Mouse (Mus musculus) embryo, embryonic 9.5 days (tissue): Measurements from ENCODE around the gene Kcnj10.

ENCODE experiments used
- DNase-seq: peaks from one replicate; pipeline ENCODE4 v3.0.0-alpha.2; 2017; ENCODE audit errors: extremely low spot score

Gene Kcnj10

GRCm38 (mm10) chr1:172311921-172312767, 28.9 kb upstream of the Kcnj10 start:
- DNase-seq: peak; percentile 94

DNA sequence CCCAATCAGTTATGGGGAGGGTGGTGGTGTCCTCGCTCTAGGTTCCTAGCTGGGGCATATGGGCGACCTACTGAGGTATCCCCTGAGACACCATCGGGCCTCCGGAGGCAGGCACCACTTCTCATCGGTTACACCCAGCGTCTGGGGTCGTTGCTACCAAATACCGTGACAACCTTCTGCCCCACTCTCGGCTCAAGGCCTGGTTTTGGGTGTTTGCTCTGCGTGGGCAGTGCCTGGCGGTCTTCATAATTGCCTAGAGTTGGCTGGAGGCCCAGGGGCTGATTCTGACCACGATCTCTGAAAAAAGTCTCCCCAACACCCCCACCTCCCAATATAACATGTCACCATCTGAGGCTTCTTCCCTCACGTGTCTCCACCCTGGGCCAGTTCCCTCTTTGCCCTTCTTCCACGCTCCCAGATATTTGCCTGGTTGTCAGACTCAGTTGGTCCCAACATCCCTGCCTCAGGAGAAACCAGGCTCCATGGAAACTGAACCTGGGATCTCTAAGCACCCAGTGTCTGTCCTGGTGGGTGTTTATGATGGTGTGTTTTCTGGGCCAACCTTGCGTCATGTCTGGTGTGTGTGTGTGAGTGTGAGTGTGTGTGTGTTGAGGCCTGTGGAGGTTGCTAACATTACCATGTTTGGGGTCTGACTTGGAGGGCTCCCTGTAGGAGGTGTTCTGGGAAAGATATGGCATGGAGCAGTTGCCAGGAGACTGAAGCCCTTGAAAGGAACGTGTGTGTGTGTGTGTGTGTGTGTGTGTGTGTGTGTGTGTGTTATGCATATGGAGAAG, 28.0 kb upstream of the Kcnj10 start:
- DNase-seq: no peak

DNA sequence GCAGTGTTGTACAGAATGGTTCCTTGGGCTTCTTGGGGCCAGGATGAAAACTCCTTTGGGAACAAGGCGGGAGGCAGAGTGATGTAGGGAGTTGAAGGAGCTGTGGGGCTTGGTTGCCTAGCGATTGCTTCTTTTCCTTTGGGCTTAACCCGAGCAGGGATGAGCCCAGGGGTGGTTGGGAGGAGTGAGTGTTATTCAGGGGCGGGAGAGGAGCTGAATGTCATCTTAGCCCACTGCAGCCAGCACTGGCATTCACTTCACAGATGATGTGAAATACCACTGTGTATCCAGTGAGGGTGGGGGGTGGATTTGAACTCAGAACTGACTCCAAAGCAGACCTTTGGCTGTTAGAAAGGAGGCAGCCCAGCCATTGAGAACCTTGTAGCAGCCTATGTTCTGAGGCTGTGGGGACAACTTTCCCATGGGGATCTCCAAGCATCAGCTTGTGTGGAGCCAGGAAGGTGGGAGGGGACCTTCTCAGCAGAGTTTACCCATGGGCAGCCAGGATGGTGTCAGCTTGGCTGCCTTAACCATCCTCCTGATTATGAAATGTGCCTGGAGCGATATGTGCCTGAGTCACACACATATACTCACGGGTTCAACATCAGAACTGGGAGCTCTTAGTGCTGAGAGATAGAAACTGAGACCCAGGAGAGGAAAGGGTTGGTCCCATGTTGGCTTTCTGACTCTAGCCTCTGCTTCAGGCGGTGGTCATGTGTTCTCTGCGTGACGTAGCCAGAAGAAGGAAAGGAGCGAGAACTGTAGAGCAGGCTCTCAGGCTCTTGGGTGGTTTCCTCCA, 27.2 kb upstream of the Kcnj10 start:
- no peak for DNase-seq

- DNase-seq: no peak
Observed at GRCm38 (mm10) chr1:172314911-172315310, 26.1 kb upstream of the Kcnj10 start.

GRCm38 (mm10) chr1:172317431-172317830, 23.6 kb upstream of the Kcnj10 start:
- no peak for DNase-seq

DNA sequence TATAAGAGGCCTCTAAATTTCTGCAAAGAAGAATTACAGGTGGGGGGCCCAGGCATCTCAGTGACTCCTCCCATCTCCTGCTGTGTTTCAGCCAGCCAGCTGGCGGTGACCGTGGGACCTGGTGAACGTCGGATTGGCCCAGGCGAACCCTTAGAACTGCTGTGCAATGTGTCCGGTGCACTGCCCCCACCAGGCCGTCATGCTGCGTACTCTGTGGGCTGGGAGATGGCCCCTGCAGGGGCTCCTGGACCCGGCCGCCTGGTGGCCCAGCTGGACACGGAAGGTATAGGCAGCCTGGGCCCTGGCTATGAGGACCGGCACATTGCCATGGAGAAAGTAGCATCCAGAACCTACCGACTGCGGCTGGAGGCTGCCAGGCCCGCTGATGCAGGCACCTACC, 23.1 kb upstream of the Kcnj10 start:
- no peak for DNase-seq

- no peak for DNase-seq
Observed at GRCm38 (mm10) chr1:172318424-172319035, 22.5 kb upstream of the Kcnj10 start.

- no peak for DNase-seq
Observed at GRCm38 (mm10) chr1:172319346-172319745, 21.7 kb upstream of the Kcnj10 start.

DNA sequence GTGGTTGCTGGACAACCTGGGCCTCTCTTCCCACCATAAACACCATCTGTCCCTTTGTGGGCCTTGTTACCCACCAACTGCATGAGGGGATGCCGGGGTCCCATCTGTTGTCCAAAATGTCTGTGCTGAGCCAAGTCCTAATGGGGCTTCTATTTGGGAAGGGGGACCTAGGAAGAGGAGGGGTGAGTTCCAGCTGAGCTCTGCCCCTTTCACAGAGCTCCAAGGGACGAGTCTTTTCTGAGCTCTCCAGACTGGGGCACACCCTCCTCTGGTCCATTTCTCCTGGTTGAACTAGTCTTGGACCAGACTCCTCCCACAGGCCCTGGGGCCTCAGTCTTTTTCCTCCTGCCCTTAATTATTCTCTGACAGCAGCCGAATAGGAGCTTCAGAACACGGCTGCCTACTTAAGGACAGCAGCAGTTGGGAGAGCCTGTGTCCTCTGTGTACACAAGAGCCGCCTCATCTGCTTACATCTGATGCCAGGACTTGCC, 21.0 kb upstream of the Kcnj10 start:
- no peak for DNase-seq

GRCm38 (mm10) chr1:172322725-172323124, 18.3 kb upstream of the Kcnj10 start:
- no peak for DNase-seq

- no peak for DNase-seq
Observed at GRCm38 (mm10) chr1:172323298-172323697, 17.7 kb upstream of the Kcnj10 start.

- DNase-seq: no peak
Observed at GRCm38 (mm10) chr1:172323801-172324359, 17.1 kb upstream of the Kcnj10 start.

DNA sequence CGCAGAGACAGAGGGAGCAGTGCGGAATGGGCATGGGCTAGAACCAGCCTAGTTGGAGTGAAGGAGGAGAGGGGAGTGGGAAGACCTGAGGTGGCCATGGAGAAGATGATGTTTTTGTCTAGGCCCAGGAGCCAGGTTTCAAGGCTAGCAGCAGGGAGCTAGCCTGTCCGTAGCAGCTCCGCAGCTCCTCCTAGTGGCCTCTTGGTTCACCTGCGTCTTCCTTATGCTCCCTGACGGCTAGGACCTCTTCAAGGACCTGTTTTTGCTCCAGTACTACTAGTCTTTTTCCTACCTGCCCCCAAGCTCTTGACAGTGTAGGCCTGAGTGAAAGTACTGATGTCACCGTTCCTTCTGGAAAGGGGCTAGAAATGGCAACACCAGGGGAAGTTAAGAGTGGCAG, 16.3 kb upstream of the Kcnj10 start:
- peak; percentile 73 for DNase-seq

DNA sequence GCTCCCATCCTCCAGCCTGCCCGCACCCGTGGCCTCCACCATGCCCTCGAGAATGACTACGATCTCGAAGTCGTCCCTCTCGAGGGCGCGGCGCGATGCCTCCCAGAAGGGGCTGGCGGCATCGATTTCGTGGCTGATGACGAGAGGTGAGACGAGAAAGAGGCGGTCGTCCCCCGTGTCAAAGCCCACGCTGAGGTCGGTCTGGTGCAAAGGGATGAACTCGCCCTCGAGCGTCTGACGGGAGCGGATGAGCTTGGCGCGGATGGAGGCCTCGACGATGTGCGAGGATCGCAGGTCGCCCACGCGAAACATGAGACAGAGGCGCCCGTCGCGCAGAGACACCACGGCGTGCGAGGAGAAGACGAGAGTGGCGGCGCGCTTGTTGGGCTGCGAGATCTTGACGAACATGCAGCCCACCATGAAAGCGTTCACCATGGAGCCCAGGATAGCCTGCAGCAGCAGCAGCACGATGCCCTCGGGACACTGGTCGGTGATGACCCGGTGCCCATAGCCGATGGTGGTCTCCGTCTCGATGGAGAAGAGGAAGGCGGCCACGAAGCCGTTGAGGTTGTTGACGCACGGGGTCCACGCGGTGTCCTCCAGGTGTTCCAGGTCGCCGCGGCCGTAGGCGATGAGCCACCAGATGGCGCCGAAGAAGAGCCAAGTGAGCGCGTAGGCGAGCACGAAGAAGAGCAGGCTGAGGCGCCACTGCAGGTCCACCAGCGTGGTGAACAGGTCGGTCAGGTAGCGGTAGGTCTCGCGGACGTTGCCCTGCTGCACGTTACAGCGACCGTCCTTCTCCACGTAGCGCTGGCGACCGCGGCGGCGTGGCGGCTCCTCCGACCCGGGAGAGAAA, 15.1 kb upstream of the Kcnj10 start:
- peak; percentile 69 for DNase-seq

GRCm38 (mm10) chr1:172326684-172327083, 14.3 kb upstream of the Kcnj10 start:
- no peak for DNase-seq

DNA sequence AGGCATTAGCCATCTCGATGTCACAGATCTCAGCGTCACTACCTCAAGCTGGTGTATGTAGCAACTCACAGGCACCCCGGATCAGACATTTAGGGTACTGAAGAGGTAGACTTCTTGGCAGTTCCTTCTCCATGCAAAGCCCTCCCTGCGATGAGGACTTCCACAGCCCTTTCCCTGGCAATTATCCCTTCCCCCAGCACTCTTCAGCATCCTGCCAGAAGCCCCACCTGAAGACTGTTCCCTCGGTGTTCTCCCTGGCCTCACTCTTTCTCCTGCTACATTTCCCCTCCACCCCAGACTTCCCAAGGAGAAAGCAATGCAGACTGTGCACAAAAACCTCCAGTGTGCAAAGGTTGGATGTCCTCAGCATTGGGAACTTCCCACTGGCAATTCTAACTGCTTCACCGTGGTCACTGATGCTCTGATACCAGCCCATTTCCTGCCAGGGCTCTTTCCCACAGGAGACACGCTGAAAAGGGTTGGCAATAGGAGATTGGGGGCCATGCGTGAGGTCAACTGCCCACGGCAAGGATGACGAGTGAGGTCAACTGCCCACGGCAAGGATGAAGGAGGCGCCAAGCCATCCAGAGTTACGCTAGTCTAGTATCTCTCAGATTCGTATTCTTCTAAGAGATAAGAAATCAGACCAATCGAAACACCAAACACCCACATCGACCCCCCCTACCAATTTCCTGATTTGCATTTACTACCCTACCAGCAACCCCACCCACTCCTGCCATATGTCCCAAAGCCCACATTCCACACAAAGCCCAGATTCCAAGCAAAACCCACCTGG, 13.6 kb upstream of the Kcnj10 start:
- DNase-seq: no peak

GRCm38 (mm10) chr1:172328041-172328440, 13.0 kb upstream of the Kcnj10 start:
- no peak for DNase-seq

GRCm38 (mm10) chr1:172328461-172328860, 12.5 kb upstream of the Kcnj10 start:
- no peak for DNase-seq

- DNase-seq: no peak
Observed at GRCm38 (mm10) chr1:172329131-172329530, 11.9 kb upstream of the Kcnj10 start, which contains the start of gene Kcnj9. Gene Kcnj9, minus strand, starts transcription at chr1:172329318.
